Comparison of ENCODE assay signal across 35 mouse cellular contexts in the genomic region with DNA sequence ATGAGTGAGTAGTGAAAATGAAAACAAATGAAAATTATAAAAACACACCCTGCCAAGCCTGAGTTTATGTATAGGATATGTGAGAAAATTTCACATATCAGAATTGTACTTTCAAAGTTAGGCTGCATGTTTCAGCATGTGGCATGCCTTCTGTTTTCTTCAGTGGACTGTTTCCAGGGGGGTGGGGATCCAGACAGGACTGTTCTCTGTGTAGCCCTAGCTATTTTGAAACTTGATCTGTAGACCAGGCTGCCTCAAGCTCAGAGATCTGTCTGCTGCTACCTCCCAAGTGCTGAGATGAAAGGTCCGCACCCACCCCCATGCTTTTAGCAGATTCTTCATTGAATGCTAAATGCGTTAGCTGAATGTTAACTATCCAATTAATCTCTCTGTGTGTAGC. TPM values are rescaled to one million over a fixed set of nuclear protein-coding genes. Genes with fewer than 3 reads are reported as not detected.
A peak's percentile ranks its signal among the peaks of the same experiment; 100 is the strongest.
DNase-seq lines count a peak whose midpoint lies in the region; ATAC-seq lines count a peak whose summit lies in the region.
"Had no signal": no experiment of that assay in that cellular context is flagged by ENCODE, and none has a peak within 500 bp of the region (broad histone marks: within the 10 kb centered on the region; RNA-seq: fewer than 3 reads in every experiment).

No protein-coding gene starts in this region.

- H3K27ac ChIP-seq in forebrain, embryonic 16.5 days (ENCODE audit: low read length), result no peak overlapping the region
- no peak overlapping the region for H3K27ac ChIP-seq in forebrain, embryonic 11.5 days (ENCODE audit: low read depth, low read length)
- no peak overlapping the region for H3K27ac ChIP-seq in embryonic facial prominence, embryonic 14.5 days (replicated peaks; ENCODE audit: low read depth, low read length)
- H3K27ac ChIP-seq: embryonic facial prominence, embryonic 12.5 days; forebrain, embryonic 10.5 days; forebrain, embryonic 15.5 days; heart, embryonic 15.5 days; hindbrain, embryonic 10.5 days; hindbrain, embryonic 14.5 days; hindbrain, postnatal 0 days had no signal

- DNase-seq in forebrain, embryonic 11.5 days (ENCODE audit: low spot score), result no peak
- peak; percentile 2 to 10 for DNase-seq in layer of hippocampus, postnatal 10 days (ENCODE audit: low spot score in 2 of 2)
- no peak for DNase-seq in layer of hippocampus, adult 11-12 months (ENCODE audit: low spot score)
- peak; percentile 2 for DNase-seq in brain, adult 2 months (ENCODE audit: low read depth, low spot score)
- peak; percentile 51 for DNase-seq in embryonic facial prominence, embryonic 14.5 days (ENCODE audit: low spot score)
- no peak for DNase-seq in cerebellum, adult 11 months
- DNase-seq in adrenal gland, postnatal 36 days, result no peak
- DNase-seq: adrenal gland, adult 8-10 months; adrenal gland, postnatal 25 days; cerebellum, adult 11-12 months; cerebellum, adult 8-10 months; cerebellum, postnatal 10 days; cerebellum, postnatal 36 days; embryo, embryonic 11 days; gastrocnemius, postnatal 25 days; heart, adult 18-20 months; heart, postnatal 10 days; heart, postnatal 36 days had no signal

- H3K9me3 ChIP-seq in forebrain, embryonic 16.5 days (ENCODE audit: control insufficient read depth, low read length), result no peaks in the 10 kb centered on the region
- H3K9me3 ChIP-seq in forebrain, embryonic 11.5 days (ENCODE audit: control insufficient read depth, low read length), result no peaks in the 10 kb centered on the region
- H3K9me3 ChIP-seq in embryonic facial prominence, embryonic 14.5 days (ENCODE audit: control insufficient read depth, low read length), result no peaks in the 10 kb centered on the region
- H3K9me3 ChIP-seq: embryonic facial prominence, embryonic 12.5 days; forebrain, embryonic 10.5 days; forebrain, embryonic 15.5 days; heart, embryonic 12.5 days; heart, embryonic 15.5 days; hindbrain, embryonic 10.5 days had no signal

- H3K4me1 ChIP-seq in forebrain, embryonic 16.5 days (replicated peaks; ENCODE audit: control insufficient read depth, insufficient read depth, low read length), result no peaks in the 10 kb centered on the region
- H3K4me1 ChIP-seq in forebrain, embryonic 11.5 days (replicated peaks; ENCODE audit: control insufficient read depth, insufficient read depth, low read length), result no peaks in the 10 kb centered on the region
- no peaks in the 10 kb centered on the region for H3K4me1 ChIP-seq in embryonic facial prominence, embryonic 14.5 days (ENCODE audit: control insufficient read depth, insufficient read depth, low read length)
- H3K4me1 ChIP-seq: embryonic facial prominence, embryonic 12.5 days; forebrain, embryonic 10.5 days; forebrain, embryonic 15.5 days; heart, embryonic 12.5 days; heart, embryonic 15.5 days; hindbrain, embryonic 10.5 days had no signal

- H3K27me3 ChIP-seq in forebrain, embryonic 16.5 days (replicated peaks; ENCODE audit: control insufficient read depth, insufficient read depth, low read length), result no peaks in the 10 kb centered on the region
- no peaks in the 10 kb centered on the region for H3K27me3 ChIP-seq in forebrain, embryonic 11.5 days (ENCODE audit: control insufficient read depth, insufficient read depth, low read length)
- H3K27me3 ChIP-seq in embryonic facial prominence, embryonic 14.5 days (replicated peaks; ENCODE audit: control insufficient read depth, insufficient read depth, low read length), result no peaks in the 10 kb centered on the region
- H3K27me3 ChIP-seq: embryonic facial prominence, embryonic 12.5 days; forebrain, embryonic 15.5 days; heart, embryonic 12.5 days; heart, embryonic 15.5 days had no signal

- WGBS in forebrain, embryonic 16.5 days, result 42% methylated on average over 2 of the region's 2 CpGs
- 64% methylated on average over 2 of the region's 2 CpGs for WGBS in forebrain, embryonic 11.5 days
- 58% methylated on average over 2 of the region's 2 CpGs for WGBS in embryonic facial prominence, embryonic 14.5 days

- H3K36me3 ChIP-seq in forebrain, embryonic 16.5 days (ENCODE audit: control insufficient read depth, insufficient read depth), result no peaks in the 10 kb centered on the region
- no peaks in the 10 kb centered on the region for H3K36me3 ChIP-seq in forebrain, embryonic 11.5 days (ENCODE audit: control insufficient read depth, insufficient read depth, low read length)
- H3K36me3 ChIP-seq in embryonic facial prominence, embryonic 14.5 days (ENCODE audit: control insufficient read depth, insufficient read depth, low read length), result no peaks in the 10 kb centered on the region
- H3K36me3 ChIP-seq: embryonic facial prominence, embryonic 12.5 days; forebrain, embryonic 10.5 days; forebrain, embryonic 15.5 days; heart, embryonic 12.5 days; heart, embryonic 15.5 days; hindbrain, embryonic 10.5 days had no signal

- ATAC-seq in forebrain, embryonic 16.5 days, result peak; percentile 23; the same call in 1 of the 2 replicates
- ATAC-seq in forebrain, embryonic 11.5 days (replicated peaks; ENCODE audit: low FRiP score), result no peak
- no peak for ATAC-seq in embryonic facial prominence, embryonic 14.5 days (ENCODE audit: low read depth)
- ATAC-seq: activated CD4-positive, CD25-positive, alpha-beta regulatory T cell, adult 4 months; forebrain, embryonic 15.5 days; hindbrain, postnatal 0 days; inflammation-experienced regulatory T-cells, adult 6 months; intestine, embryonic 16.5 days had no signal

- H3K4me2 ChIP-seq in forebrain, embryonic 16.5 days (ENCODE audit: low read length), result no peak overlapping the region
- H3K4me2 ChIP-seq in forebrain, embryonic 11.5 days (ENCODE audit: low read depth, low read length, severe bottlenecking), result no peak overlapping the region
- no peak overlapping the region for H3K4me2 ChIP-seq in embryonic facial prominence, embryonic 14.5 days (ENCODE audit: low read depth, low read length)
- H3K4me2 ChIP-seq: embryonic facial prominence, embryonic 12.5 days; forebrain, embryonic 15.5 days; heart, embryonic 12.5 days; heart, embryonic 15.5 days; hindbrain, embryonic 14.5 days had no signal

- H3K9ac ChIP-seq in forebrain, embryonic 16.5 days (replicated peaks; ENCODE audit: low read depth, low read length), result no peak overlapping the region
- no peak overlapping the region for H3K9ac ChIP-seq in forebrain, embryonic 11.5 days (ENCODE audit: low read length)
- H3K9ac ChIP-seq in embryonic facial prominence, embryonic 14.5 days (ENCODE audit: low read depth, low read length), result no peak overlapping the region
- H3K9ac ChIP-seq: embryonic facial prominence, embryonic 12.5 days; forebrain, embryonic 15.5 days; heart, embryonic 12.5 days; heart, embryonic 15.5 days; hindbrain, embryonic 14.5 days had no signal

- H3K4me3 ChIP-seq in forebrain, embryonic 16.5 days (replicated peaks; ENCODE audit: low read length), result no peak overlapping the region
- no peak overlapping the region for H3K4me3 ChIP-seq in forebrain, embryonic 11.5 days (ENCODE audit: low read depth, low read length)
- H3K4me3 ChIP-seq in embryonic facial prominence, embryonic 14.5 days (ENCODE audit: low read depth, low read length), result no peak overlapping the region
- H3K4me3 ChIP-seq: embryonic facial prominence, embryonic 12.5 days; erythroblast, embryonic 14.5 days; forebrain, embryonic 10.5 days; forebrain, embryonic 15.5 days; heart, embryonic 12.5 days; heart, embryonic 15.5 days; hindbrain, embryonic 10.5 days had no signal

RNA-seq across cellular contexts. Expression of a gene that starts 10.3 kb away (rescaled TPM):
- not detected in 2 replicates for polyA plus RNA-seq in forebrain, embryonic 16.5 days (2015; fragmentation: Nextera tagmentation; extraction: Ambion mirVana)
- not detected in 2 replicates for polyA plus RNA-seq in forebrain, embryonic 11.5 days (2014; fragmentation: Nextera tagmentation; extraction: Ambion mirVana)
- total RNA-seq in layer of hippocampus, postnatal 10 days (2021), result not detected
- polyA plus RNA-seq in embryonic facial prominence, embryonic 14.5 days (2014; fragmentation: Nextera tagmentation; extraction: Ambion mirVana), result 0.57 TPM in 1 of 2 replicates, not detected in the other
- total RNA-seq in adrenal gland, postnatal 36 days (2021), result not detected
- total RNA-seq: adrenal gland, adult 8-10 months; adrenal gland, postnatal 25 days; ES-E14; gastrocnemius, adult 8-10 months; gastrocnemius, postnatal 25 days; heart, adult 18-20 months; heart, postnatal 10 days; heart, postnatal 36 days; hindbrain, postnatal 0 days had no signal
- polyA plus RNA-seq: activated CD4-positive, CD25-positive, alpha-beta regulatory T cell, adult 4 months; cortical plate, adult 2 months; erythroblast, embryonic 14.5 days; forebrain, embryonic 10.5 days; forebrain, embryonic 15.5 days; gonadal fat pad, adult 2 months; heart, embryonic 12.5 days; heart, embryonic 15.5 days; hindbrain, embryonic 10.5 days; hindbrain, postnatal 0 days; inflammation-experienced regulatory T-cells, adult 6 months; intestine, embryonic 16.5 days had no signal

RNA-seq across cellular contexts. Expression of a gene that starts 59.9 kb away (rescaled TPM):
- not detected in 2 replicates for polyA plus RNA-seq in forebrain, embryonic 16.5 days (2015; fragmentation: Nextera tagmentation; extraction: Ambion mirVana)
- polyA plus RNA-seq in forebrain, embryonic 11.5 days (2014; fragmentation: Nextera tagmentation; extraction: Ambion mirVana), result not detected in 2 replicates
- not detected for total RNA-seq in layer of hippocampus, postnatal 10 days (2021)
- polyA plus RNA-seq in embryonic facial prominence, embryonic 14.5 days (2014; fragmentation: Nextera tagmentation; extraction: Ambion mirVana), result 1.0 and 2.2 TPM in 2 replicates
- total RNA-seq in adrenal gland, postnatal 36 days (2021), result not detected
- total RNA-seq: adrenal gland, adult 8-10 months; adrenal gland, postnatal 25 days; gastrocnemius, adult 8-10 months; gastrocnemius, postnatal 25 days; heart, adult 18-20 months; heart, postnatal 10 days; heart, postnatal 36 days; hindbrain, postnatal 0 days had no signal
- polyA plus RNA-seq: erythroblast, embryonic 14.5 days; forebrain, embryonic 10.5 days; forebrain, embryonic 15.5 days; gonadal fat pad, adult 2 months; heart, embryonic 12.5 days; heart, embryonic 15.5 days; hindbrain, embryonic 10.5 days; hindbrain, postnatal 0 days had no signal

Comparison
In these comparisons a context has a peak if more than half of its experiments do, and no peak if none do; other contexts are left out.
1. DNase-seq: peak in layer of hippocampus, postnatal 10 days (2 of 2), brain, adult 2 months (single experiment) and embryonic facial prominence, embryonic 14.5 days (single experiment); none in forebrain, embryonic 11.5 days (single experiment), layer of hippocampus, adult 11-12 months (single experiment), cerebellum, adult 11 months (single experiment) and adrenal gland, postnatal 36 days (0 of 2).